ENCODE assay signal across 8 mouse cellular contexts in the genomic region with DNA sequence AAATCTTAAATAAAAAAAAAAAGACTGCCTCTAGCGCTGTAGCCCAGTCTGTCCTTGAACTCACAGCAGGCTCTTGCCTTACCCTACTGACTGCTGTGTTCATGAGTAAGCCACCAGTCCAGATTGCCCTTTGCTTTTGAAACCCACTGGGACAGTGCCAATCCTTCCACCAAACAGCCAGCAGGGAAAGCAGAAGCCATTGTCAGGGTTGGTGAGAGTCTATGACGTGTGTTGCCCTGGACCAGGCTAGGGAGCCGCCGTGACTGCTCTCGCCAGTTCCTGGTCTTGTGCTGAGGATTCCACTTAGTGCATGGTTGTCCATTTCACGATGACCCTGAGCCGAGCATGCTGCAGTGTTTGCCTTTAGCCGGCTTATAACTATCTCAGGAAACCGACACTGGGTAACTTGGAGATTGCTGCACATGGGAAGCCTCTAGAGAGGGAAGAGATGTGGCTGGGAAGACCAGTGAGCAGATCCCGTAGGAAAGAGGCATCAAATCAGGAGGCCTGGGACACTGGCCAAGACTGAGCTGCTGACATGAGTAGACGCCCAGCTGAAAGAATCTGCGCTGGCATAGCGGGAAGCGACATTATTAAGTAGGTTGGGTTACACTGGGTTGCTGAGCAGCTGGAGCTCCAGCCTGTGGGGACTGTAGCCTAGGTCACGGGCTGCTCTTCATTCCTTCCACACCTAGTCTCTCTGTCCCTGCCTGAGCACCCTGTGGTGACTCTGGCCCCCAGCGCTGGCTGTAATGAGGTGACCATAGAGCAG. TPM values are rescaled to one million over a fixed set of nuclear protein-coding genes. Genes with fewer than 3 reads are reported as not detected.
DNase-seq lines count a peak whose midpoint lies in the region; ATAC-seq lines count a peak whose summit lies in the region.

No protein-coding gene starts in this region.

- no peaks in the 10 kb centered on the region for H3K36me3 ChIP-seq in heart, embryonic 11.5 days (ENCODE audit: control insufficient read depth, insufficient read depth, low read length)
- H3K36me3 ChIP-seq in midbrain, embryonic 16.5 days (ENCODE audit: control insufficient read depth, insufficient read depth, low read length) = no peaks in the 10 kb centered on the region

- ATAC-seq in heart, embryonic 11.5 days (replicated peaks; ENCODE audit: insufficient number of reproducible peaks, low FRiP score, low TSS enrichment) = no peak
- no peak for ATAC-seq in midbrain, embryonic 16.5 days

- H3K4me3 ChIP-seq in heart, embryonic 11.5 days (ENCODE audit: low read depth, low read length) = no peak overlapping the region
- no peak overlapping the region for H3K4me3 ChIP-seq in midbrain, embryonic 16.5 days (ENCODE audit: low read depth, low read length)

- no peak overlapping the region for H3K27ac ChIP-seq in heart, embryonic 11.5 days (ENCODE audit: low read depth, low read length)
- no peak overlapping the region for H3K27ac ChIP-seq in midbrain, embryonic 16.5 days (ENCODE audit: low read length)

- H3K9me3 ChIP-seq in heart, embryonic 11.5 days (replicated peaks; ENCODE audit: control insufficient read depth, low read length) = no peaks in the 10 kb centered on the region
- H3K9me3 ChIP-seq in midbrain, embryonic 16.5 days (replicated peaks; ENCODE audit: control insufficient read depth, low read length, poor library complexity, severe bottlenecking) = no peaks in the 10 kb centered on the region

- H3K9ac ChIP-seq in heart, embryonic 11.5 days (ENCODE audit: low read depth, low read length) = no peak overlapping the region
- H3K9ac ChIP-seq in midbrain, embryonic 16.5 days (ENCODE audit: low read depth, low read length) = no peak overlapping the region

- no peaks in the 10 kb centered on the region for H3K27me3 ChIP-seq in heart, embryonic 11.5 days (ENCODE audit: control insufficient read depth, insufficient read depth, low read length)
- no peaks in the 10 kb centered on the region for H3K27me3 ChIP-seq in midbrain, embryonic 16.5 days (ENCODE audit: control insufficient read depth, insufficient read depth, low read depth, low read length)

- intact Hi-C loops in gastrocnemius, postnatal 14 days (cut with DNase I; ENCODE audit: low total_unique reads) = no loop called here
- intact Hi-C loops in left cerebral cortex, postnatal 14 days (cut with DNase I) = no loop called here

- WGBS in heart, embryonic 11.5 days (ENCODE audit: insufficient replicate concordance) = 79% methylated on average over 16 of the region's 16 CpGs
- WGBS in midbrain, embryonic 16.5 days = 85% methylated on average over 16 of the region's 16 CpGs

- peaks cover 31% of the 10 kb centered on the region for H3K4me1 ChIP-seq in heart, embryonic 11.5 days (ENCODE audit: control insufficient read depth, insufficient read depth, low read length)
- H3K4me1 ChIP-seq in midbrain, embryonic 16.5 days (ENCODE audit: control insufficient read depth, insufficient read depth, low read length) = 0 out of 2 replicates have a peak, but pooled peaks cover 2% of the 10 kb centered on the region

- no peak overlapping the region for H3K4me2 ChIP-seq in heart, embryonic 11.5 days
- no peak overlapping the region for H3K4me2 ChIP-seq in midbrain, embryonic 16.5 days (ENCODE audit: low read length)

- peak; percentile 80 for DNase-seq in heart, adult 18-20 months
- peak; percentile 89 for DNase-seq in adrenal gland, adult 8-10 months
- DNase-seq in gastrocnemius, postnatal 14 days = peak; percentile 86
- DNase-seq in kidney, postnatal 4 days = peak; percentile 44 to 58
- DNase-seq in urinary bladder, postnatal 14 days (ENCODE audit: low spot score) = no peak
- DNase-seq in left cerebral cortex, postnatal 14 days (ENCODE audit: low spot score in 2 of 2) = no peak

RNA-seq across cellular contexts. Expression of a gene that starts 19.5 kb away (rescaled TPM):
- 10 to 100 TPM; 17.6 to 19.6 TPM for total RNA-seq in heart, adult 18-20 months (2021)
- polyA plus RNA-seq in heart, embryonic 11.5 days (2014; fragmentation: Nextera tagmentation; extraction: Ambion mirVana) = 4.8 and 7.0 TPM in 2 replicates
- total RNA-seq in adrenal gland, adult 8-10 months (2022) = 10 to 100 TPM; 50.3 to 83.2 (median 63.5) TPM
- 10 to 100 TPM in 1 of 2 experiments, 1 to 10 TPM in 1; 10.0 to 12.8 TPM for total RNA-seq in gastrocnemius, postnatal 14 days (2021)
- polyA plus RNA-seq in midbrain, embryonic 16.5 days (2015; fragmentation: Nextera tagmentation; extraction: Ambion mirVana) = 10.3 and 12.8 TPM in 2 replicates
- 10 to 100 TPM; 41.5 to 46.7 TPM for total RNA-seq in left cerebral cortex, postnatal 14 days (2021)

RNA-seq across cellular contexts. Expression of a gene that starts 35.7 kb away (rescaled TPM):
- total RNA-seq in heart, adult 18-20 months (2021) = 10 to 100 TPM; 71.9 to 73.6 TPM
- polyA plus RNA-seq in heart, embryonic 11.5 days (2014; fragmentation: Nextera tagmentation; extraction: Ambion mirVana) = 13.3 and 15.5 TPM in 2 replicates
- total RNA-seq in adrenal gland, adult 8-10 months (2022) = 10 to 100 TPM; 49.0 to 73.2 (median 60.2) TPM
- total RNA-seq in gastrocnemius, postnatal 14 days (2021) = 10 to 100 TPM; 49.4 to 54.9 TPM
- polyA plus RNA-seq in midbrain, embryonic 16.5 days (2015; fragmentation: Nextera tagmentation; extraction: Ambion mirVana) = 20.1 and 20.7 TPM in 2 replicates
- 10 to 100 TPM; 56.6 to 60.8 TPM for total RNA-seq in left cerebral cortex, postnatal 14 days (2021)

Comparison
In these comparisons a context has a peak if more than half of its experiments do, and no peak if none do; other contexts are left out.
1. DNase-seq: peak in heart, adult 18-20 months (2 of 2), adrenal gland, adult 8-10 months (single experiment), gastrocnemius, postnatal 14 days (single experiment) and kidney, postnatal 4 days (2 of 2); none in urinary bladder, postnatal 14 days (single experiment) and left cerebral cortex, postnatal 14 days (0 of 2).